Mouse (Mus musculus) heart, adult 8-10 months (tissue): Measurements from ENCODE around the gene Zfp365. TPM values are rescaled to one million over a fixed set of nuclear protein-coding genes. Genes with fewer than 3 reads are reported as not detected.

Experiments used
- DNase-seq: peaks from one replicate; pipeline ENCODE4 v3.0.0; 2022; ENCODE audit warnings: low spot score
- total RNA-seq, 4 experiments: library from RNA; stranded (reverse); gene quantifications; 2 replicates each; pipeline ENCODE4 v1.2.4; 2022

Zfp365 gene
- total RNA-seq, 4 experiments from 2014 or later: 0.44 to 2.2 (median 0.92) TPM

DNA sequence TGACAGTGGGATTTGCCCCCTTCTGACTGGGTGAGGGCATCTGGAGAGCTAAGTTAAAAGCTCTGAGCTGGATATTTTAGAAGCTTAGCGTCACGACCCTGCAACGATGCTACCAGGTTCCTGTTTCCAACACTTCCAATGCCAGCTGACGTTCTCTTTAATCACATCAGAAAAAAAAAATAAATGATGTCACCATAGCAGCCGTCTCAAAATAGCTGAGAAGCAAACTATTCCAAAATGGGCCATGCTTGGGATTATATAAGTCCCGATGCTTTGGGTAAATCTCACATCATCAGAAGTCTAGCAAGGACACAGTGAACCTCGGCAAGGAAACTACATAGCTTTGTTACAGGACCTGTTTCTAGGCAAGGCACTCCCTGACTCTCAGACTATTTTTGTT, 9.1 kb downstream of the Zfp365 start:
- DNase-seq: no peak

DNA sequence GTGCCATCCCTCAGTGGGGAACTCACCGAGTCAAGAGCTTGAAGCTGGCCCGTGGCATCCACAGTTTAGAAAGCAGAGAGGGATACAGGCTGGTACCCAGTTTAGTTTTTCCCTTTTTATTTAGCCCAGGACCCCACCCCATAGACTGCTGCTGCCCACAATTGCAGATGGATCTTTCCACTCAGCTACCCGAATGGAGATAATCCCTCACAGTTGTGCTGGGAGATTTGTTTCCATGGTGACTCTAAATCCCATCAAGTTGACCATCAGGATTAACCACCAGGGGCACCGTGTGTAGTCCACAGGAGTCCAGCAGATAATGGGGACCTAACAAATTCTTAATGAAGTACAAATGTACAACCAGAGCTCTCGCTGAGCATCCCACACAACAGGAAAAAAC, 11.3 kb downstream of the Zfp365 start:
- no peak for DNase-seq

DNA sequence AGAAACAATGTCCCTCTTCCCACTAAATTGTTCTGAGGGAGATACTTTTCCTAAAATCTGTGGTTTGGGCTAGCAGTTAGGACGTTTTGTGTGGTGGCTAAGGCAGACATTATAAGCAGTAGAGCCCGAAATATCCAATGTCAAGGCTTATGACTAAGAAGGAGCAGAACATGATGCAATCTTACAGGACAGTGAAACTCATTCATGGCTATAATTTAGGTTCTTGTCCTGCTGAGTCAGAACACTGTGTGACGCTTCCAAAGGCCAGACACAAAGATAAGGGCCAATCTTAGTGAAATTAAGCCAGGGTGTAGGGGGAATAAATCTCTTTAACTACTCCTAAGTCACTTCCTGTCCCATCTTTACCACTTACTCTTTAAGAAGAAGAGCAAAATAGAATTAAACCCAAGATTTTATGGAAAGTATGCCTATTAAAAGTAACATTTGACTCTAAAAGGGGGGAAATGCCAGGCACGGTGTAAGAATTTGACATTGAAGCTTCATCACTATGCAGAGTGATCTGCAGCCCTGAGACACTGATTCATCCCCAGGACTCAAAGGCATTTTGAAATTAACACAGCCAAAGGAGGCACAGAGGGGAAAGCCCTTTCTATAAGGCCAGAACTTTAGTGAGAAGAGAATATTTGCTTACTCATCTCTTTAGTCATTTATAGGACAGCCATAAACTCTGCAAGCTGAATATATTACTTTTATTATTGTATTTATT, 13.3 kb downstream of the Zfp365 start:
- DNase-seq: no peak

DNA sequence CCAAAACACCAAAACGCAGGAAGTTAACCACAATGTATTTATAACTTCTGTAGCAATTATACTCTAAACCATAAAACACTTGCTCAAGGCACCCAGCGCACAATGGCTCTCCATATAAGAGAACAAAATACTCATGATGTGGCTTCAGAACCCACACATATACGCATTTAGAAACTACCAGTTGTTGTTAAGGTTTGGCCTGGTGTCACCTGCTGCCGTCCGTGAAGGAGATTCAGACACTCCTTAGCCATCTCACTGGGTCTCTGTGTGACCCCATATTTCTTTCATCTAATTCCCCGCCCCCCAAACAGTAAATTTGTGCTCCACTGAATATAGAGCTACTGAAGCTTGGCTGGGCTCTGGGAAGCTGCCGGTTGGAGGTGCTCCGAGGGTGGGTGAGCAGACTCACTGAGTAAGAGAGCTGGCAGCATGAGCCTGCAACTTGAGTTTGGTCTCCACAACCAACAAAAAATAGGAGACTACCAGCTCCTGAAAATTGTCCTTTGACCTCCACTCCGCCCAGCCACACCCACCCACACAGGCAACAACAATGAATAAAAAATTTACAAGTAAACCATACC, 14.0 kb downstream of the Zfp365 start:
- no peak for DNase-seq

DNA sequence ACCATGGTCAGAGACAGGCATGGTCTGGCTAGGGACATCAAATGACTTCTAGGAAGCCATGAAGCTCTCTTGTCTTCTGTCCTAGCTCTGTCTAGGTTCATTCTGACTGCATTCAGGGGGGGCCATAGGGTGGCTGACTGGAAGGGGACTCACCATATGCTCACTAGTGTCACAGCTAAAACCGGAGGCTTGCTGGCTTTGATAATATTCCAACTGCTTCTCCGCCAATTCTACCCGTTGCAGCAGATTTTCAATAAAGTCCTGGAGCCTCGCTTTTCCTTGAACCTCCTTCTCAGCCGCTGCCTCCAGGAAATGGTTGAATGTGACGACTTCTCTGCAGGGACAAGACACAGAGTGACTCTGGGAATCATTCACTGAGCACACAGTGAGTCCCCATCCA, 15.2 kb downstream of the Zfp365 start:
- DNase-seq: no peak

DNA sequence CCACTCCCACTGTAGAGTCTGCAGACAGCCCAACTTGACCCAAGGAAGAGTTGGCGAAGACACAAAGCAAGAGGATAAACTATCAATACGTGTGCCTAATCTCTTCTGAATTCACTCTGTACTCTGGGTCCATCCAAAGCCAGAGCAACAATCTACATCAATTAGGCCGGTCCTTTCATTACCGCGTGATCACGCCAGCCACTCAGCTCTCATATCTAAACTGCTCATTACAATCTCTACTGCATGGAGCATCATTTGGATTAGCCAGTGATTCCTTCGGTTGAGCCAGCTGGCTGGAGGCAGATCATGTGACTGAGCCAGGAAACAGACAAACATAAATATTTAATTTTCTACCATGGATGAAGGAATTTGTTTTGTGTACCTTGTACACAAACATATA, 17.8 kb downstream of the Zfp365 start:
- no peak for DNase-seq

DNA sequence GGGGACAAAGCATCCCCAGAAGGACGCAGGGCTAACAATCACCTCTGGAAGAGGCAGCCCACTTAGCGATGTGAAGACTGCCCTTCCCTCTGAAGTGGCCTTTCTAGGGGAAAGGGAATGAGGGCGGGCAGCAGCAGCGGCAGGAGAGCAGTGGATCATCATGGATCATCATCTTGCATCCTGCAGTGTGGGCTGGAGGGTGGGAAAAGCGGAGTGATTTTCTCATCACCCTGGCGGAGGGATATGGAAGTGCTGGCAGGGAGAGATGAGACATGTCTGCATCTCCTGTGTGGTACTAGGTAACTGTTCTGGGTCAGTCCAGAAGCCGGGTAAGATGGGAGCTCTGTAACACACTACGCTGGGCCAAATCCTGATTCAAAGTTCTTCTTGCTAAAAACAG, 18.4 kb downstream of the Zfp365 start:
- DNase-seq: no peak

DNA sequence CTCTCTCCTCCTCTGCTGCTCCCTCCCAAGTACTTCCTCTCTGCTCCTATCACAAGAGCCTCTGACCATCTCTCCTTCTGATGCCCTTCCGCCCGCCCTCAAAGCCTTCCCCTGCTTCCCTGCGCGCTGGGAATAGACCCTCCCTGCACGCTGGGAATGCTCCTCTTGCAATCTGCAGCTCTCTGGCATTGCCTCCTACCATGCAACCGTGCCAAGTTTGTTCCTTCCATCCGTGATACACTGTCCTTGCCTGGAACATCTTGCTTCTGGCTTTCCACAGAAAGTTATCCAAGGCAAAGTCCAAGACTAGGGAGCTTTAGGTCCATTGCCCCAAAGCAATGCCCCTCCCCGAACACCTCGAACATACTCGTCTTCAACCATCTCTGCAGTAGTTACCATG, 19.2 kb downstream of the Zfp365 start:
- no peak for DNase-seq

DNA sequence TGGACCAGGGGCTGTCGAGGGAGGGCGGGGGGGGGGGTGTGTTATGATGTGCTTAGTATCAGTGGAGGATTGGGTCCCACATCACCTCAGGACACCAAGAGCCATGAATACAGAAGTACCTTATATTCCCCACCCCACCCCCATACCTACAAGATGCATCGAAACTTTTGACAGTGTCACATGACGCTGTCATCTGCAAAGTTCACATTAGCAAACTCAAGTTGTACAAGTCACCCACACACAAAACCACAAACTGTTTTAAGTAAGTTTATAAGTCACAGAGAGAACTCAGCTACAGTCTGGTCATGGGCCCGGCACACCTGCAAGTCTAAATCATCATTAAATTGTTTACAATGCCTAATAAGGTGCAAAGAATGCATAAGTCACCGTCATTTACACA, 21.3 kb downstream of the Zfp365 start:
- DNase-seq: no peak

DNA sequence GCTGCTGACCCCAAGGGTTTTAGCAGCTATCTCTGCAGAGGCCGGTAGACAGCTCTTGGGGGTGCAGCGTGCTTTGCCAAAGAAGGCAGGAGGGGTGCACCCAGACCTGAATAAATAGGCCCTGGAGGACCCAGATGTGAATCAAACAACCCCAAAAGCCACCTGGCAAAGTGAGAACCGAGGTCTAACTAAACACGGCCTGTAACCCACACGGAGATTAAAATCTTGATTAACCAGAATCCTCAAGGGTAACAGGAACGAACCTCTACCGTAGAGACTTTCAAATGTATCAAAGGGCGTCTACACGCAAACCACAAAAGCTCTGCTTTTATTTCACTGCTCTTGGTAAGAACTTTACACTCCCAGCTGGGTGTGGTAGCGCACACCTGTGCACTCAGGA, 24.5 kb downstream of the Zfp365 start:
- no peak for DNase-seq

DNA sequence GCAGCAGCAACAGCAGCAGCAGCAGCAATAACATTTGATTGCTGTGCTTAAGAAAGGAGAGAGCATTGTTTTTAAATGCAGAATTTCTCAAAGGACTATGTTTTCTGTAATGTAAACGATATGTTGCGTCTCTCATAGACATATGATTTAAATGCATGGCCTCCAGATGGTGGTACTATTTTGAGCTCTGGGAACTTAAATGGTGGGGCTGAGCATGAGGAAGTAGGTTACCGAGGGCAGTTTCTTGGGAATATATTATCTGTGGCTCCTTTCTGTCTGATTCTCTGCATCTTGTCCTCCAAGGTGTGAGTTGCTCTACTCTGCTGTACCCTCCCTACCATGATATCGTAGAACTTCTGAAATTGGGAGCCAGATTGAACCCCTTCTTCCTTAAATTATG, 31.8 kb downstream of the Zfp365 start:
- no peak for DNase-seq

DNA sequence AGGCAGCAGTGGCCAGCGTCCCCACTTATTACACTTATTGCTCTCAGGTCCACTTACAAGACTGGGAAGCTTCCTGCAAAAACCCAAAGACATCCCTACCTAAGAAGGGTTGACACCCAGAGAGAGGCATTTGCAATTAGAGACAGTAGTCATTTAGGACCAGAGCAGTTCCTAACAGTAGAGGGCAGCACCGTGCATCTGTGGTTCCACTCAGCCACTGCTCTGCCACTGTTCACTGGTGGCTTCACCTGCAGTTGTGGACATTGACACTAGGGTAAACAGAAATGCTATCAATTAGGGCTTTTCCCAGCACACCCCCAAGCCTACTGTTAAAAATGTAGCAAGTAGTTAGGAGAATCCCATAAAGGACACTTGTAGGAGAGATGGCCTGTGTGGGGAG, 40.7 kb downstream of the Zfp365 start:
- DNase-seq: peak; percentile 68

DNA sequence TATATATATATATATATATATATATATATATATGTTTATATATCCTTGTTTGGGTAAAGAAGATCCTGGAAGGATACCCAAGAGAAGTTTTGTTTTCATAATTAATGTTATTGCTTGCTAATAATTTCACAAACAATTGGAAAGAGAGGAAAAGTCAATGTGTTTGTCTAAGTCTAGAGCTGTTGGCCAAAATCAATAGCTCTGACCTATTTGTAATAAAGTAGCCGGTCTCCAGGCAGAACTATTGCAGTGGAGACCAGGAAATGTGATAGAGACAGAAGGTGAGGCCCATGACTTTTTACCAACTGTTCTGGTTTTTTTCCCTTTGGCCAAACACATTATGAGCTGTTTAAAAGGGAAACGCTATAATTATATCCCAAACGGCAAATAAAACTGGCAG, 44.2 kb downstream of the Zfp365 start:
- no peak for DNase-seq

DNA sequence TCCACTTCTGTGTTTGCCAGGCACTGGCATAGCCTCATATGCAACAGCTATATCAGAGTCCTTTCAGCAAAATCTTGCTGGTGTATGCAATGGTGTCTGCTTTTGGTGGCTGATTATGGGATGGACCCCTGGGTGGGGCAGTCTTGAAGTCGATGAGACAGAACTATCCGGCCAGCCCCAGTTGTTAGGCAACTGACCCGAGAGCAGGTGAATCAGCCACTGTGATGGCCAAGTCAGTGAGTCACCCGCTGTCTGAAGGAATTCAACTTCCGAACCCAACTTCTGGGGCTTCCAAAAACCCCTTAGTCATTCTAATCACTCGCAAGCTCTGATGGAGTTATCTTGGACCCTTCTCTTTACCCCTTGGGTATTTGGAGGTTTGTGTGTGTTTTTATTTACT, 46.6 kb downstream of the Zfp365 start:
- DNase-seq: no peak

DNA sequence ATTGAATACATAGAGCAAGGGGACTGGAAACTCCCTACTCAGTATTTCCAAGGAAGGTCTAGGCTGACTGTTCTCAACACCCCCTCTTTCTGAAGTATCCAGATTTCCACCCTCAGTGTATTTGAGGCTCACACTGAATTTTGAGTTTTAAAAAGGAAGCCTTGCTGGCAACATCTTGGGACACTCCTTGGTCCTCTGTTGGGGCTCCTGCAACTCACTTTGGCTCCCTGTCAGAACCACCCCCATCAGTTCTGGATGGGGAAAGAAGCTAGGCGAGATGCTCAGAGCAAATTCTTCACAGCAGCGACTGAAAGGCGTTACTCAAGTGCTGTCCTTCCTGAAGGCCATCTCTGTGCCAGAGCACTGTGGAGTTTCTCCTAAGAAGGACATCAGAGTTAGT, 47.4 kb downstream of the Zfp365 start:
- DNase-seq: no peak

DNA sequence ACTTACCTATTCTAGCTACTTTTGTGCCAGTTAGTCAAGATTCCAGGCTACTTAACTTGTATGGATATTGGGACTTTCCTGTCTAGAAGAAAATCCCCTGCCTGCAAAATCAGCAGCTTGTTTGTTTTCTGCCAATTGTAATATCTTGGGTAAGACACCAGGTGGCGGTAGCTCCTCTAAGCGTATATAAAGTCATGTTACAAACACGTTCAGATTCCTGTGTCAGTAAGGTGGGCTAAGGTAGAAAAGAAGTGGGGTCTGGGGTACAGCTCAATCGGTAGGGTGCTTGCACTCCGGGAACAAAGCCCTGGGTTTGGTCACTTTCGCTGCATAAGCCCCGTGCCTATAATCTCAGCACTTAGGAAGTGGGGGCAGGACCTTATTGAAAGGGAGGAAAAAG, 50.1 kb downstream of the Zfp365 start:
- DNase-seq: peak; percentile 21

DNA sequence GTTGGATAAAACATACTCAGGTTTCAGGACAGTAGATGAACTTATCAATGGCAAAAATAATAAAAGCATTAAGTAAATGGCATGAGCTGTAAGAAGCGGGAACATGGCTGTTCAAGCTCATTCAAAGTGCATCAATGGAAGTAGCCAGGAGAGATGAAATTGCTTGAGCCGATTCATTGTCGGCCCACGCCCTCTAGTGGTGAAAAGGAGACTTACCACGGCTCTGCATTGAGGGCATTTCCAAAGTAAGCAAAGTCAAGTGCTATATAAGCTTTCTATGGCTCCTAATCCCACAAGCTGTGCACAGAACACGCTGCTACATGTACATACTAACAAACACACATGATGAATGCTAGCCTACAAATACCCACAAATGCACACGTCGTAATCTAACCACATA, 53.6 kb downstream of the Zfp365 start:
- DNase-seq: peak; percentile 79

DNA sequence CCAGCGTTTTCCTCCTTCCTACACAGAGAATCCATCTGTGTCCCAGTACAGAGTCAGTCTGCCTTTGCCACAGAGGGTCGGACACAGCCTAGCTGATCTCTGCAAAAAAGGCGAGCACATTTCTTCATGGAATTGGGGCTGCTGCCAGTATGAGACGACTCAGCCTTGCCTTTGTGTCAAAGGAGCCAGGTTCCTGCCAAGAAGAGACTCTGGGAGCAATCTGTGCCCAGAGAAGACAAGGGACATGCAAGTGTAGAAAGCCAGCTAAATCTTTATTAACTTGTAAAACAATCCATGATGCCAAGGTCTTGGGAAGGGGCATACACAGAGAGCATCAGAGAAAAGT, 54.9 kb downstream of the Zfp365 start:
- DNase-seq: no peak

DNA sequence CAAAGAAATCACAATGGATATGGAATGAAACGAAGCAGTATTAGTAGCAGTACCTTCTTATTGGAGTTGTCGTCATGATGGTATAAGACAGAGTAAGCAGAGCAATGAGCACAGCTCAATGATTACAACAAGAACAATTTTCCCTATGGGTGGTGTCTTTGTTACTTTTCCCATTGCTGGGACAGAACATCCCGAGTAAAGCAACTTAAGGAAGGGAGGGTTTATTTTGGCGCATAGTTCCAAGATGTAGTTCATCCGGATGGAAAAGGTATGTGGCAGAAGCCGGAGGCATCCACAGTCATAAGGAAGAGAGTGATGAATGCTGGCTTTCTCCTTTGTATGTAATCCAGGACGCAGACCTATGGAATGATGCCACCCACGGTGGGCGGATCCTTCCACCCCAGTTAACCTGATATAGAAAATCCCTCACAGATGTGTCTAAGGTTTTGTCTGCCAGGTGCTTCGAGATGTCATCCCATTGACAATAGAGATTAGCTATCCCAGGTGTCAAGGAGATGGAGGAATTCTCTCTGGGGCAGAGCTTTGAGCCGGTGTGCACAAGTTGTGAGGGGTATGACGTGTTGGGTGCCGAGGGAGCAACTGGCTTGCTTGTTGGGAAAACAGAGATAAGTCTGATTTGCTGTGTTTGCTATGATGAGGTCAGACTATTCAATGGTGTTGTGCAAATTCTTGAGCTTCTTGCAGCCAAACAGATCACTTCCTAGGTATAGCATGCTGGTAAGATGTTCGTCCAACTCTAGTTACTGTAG, 55.5 kb downstream of the Zfp365 start:
- DNase-seq: no peak

DNA sequence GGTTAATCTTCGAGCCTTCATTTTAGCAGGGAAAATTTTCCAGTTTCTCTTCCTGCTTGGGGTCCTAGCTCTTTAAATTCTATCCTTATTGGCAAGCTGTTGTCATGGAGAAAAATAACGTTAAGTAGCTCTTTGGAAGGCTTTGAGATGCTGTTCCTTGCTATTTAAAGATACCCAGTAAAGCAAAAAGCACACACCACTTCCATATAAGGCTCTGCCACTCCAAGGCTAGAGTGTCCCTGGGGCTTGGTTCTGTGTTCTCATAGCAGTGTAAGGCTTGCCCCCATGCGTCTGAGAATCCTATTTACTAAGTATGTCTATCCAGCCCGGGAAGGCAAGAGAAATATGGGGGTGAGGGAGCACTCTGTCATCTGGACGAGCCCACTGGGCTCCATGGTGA, 56.7 kb downstream of the Zfp365 start:
- DNase-seq: no peak

DNA sequence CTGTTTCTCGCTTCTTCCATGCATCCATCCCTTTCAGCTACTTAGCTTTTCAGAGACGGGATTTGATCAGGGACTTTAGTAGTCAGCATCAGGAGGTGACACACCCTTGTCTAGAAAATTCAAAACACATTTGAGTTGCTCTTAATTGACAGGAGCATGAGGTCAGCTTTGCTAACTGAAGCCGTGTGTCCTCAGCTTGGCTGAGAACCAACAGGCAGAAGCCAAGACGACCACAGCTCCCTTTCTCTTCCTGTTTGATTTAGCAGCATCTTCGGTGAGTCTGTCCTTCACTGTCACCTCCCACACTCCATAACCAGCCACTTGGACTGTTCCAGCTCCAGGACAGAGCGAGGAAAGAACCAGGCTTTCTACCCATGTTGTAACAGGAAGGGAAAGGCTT, 60.1 kb downstream of the Zfp365 start:
- DNase-seq: no peak

DNA sequence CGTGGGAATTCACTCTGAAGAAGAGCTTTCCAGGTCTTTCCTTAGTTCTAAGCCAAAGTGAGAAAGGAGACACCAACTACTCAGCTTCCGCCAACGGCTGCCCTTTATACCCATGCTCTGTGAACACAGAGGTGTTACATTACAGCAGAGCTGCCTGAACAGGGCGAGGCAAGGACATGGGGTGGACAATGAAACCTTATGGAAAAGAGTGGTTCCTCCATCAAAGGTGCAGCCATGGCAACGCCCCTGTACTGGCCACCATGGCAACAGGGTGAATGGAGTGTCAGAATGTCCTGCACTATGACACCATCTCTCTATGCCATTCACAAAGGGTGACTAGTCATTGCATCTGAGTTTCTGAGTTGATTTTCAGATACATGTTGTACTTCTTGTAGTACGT, 61.4 kb downstream of the Zfp365 start:
- no peak for DNase-seq

DNA sequence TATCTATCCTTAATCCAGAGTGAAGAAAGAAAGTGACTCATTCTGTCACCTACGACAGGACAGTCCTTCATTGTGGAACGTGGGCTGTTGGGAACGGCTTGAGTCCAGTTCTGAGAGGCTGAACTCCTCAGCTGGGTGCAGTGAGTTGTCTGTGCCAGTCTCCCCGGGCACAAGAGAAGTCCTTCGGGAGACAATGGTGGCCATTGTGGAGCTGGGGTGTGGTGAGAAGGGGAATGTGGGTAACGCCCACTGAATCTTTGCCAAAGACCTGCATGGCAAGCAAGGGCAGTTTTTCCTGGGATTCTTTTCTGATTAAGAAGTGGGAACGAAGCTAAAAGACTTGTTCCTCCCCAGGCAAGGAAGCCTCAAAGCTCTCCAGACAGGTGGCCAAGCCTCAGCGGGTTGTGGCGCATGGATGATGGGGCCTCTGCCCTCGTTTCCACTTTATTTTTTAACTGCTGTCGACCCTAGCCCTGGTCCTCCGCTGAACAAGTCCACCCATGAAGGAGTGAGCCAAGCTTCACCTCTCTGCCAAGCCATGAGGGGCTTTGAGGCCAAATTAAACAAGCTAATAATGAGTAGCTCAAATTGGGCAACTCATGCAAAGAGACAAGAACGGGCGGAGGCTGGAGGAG, 66.3 kb downstream of the Zfp365 start:
- no peak for DNase-seq
